Mouse (Mus musculus) gastrocnemius, adult 18-20 months (tissue): Measurements from ENCODE around the gene Slc25a51. TPM values are rescaled to one million over a fixed set of nuclear protein-coding genes. Genes with fewer than 3 reads are reported as not detected.
A peak's percentile ranks its signal among the peaks of the same experiment; 100 is the strongest.

Source experiments
- DNase-seq: peaks from one replicate; pipeline ENCODE4 v3.0.0; 2021; ENCODE audit warnings: low spot score
- total RNA-seq, 2 experiments: library from RNA; stranded (reverse); gene quantifications; 2 replicates each; pipeline ENCODE4 v1.2.3; 2021

The Slc25a51 gene
- total RNA-seq, 2 experiments from 2014 or later = 90.9 to 92.9 TPM

GRCm38 (mm10) chr4:45426724-45427457, 18.3 kb upstream of the Slc25a51 start:
- no peak for DNase-seq

- no peak for DNase-seq
Measured at GRCm38 (mm10) chr4:45423406-45423805, 14.8 kb upstream of the Slc25a51 start.

GRCm38 (mm10) chr4:45422640-45423039, 14.1 kb upstream of the Slc25a51 start:
- no peak for DNase-seq

- no peak for DNase-seq
Measured at GRCm38 (mm10) chr4:45421519-45422260, 13.1 kb upstream of the Slc25a51 start.

- no peak for DNase-seq
Measured at GRCm38 (mm10) chr4:45420733-45421132, 12.2 kb upstream of the Slc25a51 start.

- DNase-seq = no peak
Measured at GRCm38 (mm10) chr4:45419051-45419450, 10.5 kb upstream of the Slc25a51 start.

- peak; percentile 69 for DNase-seq
Measured at GRCm38 (mm10) chr4:45418229-45418950, 9.8 kb upstream of the Slc25a51 start.

GRCm38 (mm10) chr4:45416314-45416713, 7.7 kb upstream of the Slc25a51 start:
- DNase-seq = no peak

- DNase-seq = no peak
Measured at GRCm38 (mm10) chr4:45413674-45414338, 5.2 kb upstream of the Slc25a51 start.

- DNase-seq = no peak
Measured at GRCm38 (mm10) chr4:45412433-45413192, 4.0 kb upstream of the Slc25a51 start.

GRCm38 (mm10) chr4:45411181-45411790, 2.7 kb upstream of the Slc25a51 start:
- DNase-seq = no peak

- DNase-seq = peak; percentile 80
Measured at GRCm38 (mm10) chr4:45409270-45409669, 704 bp upstream of the Slc25a51 start.

GRCm38 (mm10) chr4:45407703-45408334, 747 bp downstream of the Slc25a51 start:
- no peak for DNase-seq

- no peak for DNase-seq
Measured at GRCm38 (mm10) chr4:45407001-45407702, 1.4 kb downstream of the Slc25a51 start.

- no peak for DNase-seq
Measured at GRCm38 (mm10) chr4:45406397-45406796, 2.2 kb downstream of the Slc25a51 start.

- DNase-seq = no peak
Measured at GRCm38 (mm10) chr4:45405315-45405714, 3.3 kb downstream of the Slc25a51 start.

- DNase-seq = no peak
Measured at GRCm38 (mm10) chr4:45404086-45404485, 4.5 kb downstream of the Slc25a51 start.

- DNase-seq = no peak
Measured at GRCm38 (mm10) chr4:45403499-45403878, 5.1 kb downstream of the Slc25a51 start.

GRCm38 (mm10) chr4:45402878-45403498, 5.6 kb downstream of the Slc25a51 start:
- peak; percentile 17 for DNase-seq
